Mouse (Mus musculus) left cerebral cortex, postnatal 25 days (tissue): ENCODE results near the gene Pde4dip. TPM values are rescaled to one million over a fixed set of nuclear protein-coding genes. Genes with fewer than 3 reads are reported as not detected.

Experiments
- microRNA-seq, 2 experiments: library from miRNA; unstranded; fragments of <30 nt; microRNA quantifications; one replicate each; pipeline ENCODE4 v1.2.0; 2022
- total RNA-seq, 2 experiments: library from RNA; stranded (reverse); gene quantifications; 2 replicates each; pipeline ENCODE4 v1.2.3; 2021

The Pde4dip gene
- total RNA-seq, 2 experiments from 2014 or later = 246 to 251 TPM

Small RNAs within 50 kb of the gene (microRNA-seq; reads per million reads assigned to microRNA genes)
- 0 reads per million in 2 experiments for gene Mir7225

Other genes starting within 250 kb of the Pde4dip start
- 10 to 100 TPM; 27.9 to 30.6 TPM for gene Prkab2, start 230.5 kb downstream of the Pde4dip start, total RNA-seq
- gene Gm17651, start 214.0 kb downstream of the Pde4dip start, total RNA-seq = not detected
- 10 to 100 TPM; 70.9 to 76.7 TPM for gene Sec22b, start 12.5 kb upstream of the Pde4dip start, total RNA-seq
- gene Notch2, start 124.8 kb upstream of the Pde4dip start, total RNA-seq = 10 to 100 TPM; 12.9 to 15.3 TPM